Mouse (Mus musculus) erythroid progenitor cell, adult 5-6 weeks (primary cell): ENCODE data around the gene Lcn4. TPM values are rescaled to one million over a fixed set of nuclear protein-coding genes. Genes with fewer than 3 reads are reported as not detected.
A peak's percentile ranks its signal among the peaks of the same experiment; 100 is the strongest.
"Not testable (repeated sequence)": the region's sequence is repeated elsewhere in the genome, so short reads cannot be mapped to it uniquely, and the experiment has no call there.

Experiments
- ATAC-seq: replicated peaks from 2 replicates; pipeline ENCODE4 v1.8.0; 2016; ENCODE audit warnings: moderate number of reproducible peaks, mild to moderate bottlenecking, moderate TSS enrichment, inconsistent platforms; ENCODE audit not compliant: poor library complexity, low FRiP score, severe bottlenecking
- total RNA-seq, 2 experiments: library from RNA; stranded (forward) in 1 of 2; stranded (reverse) in 1 of 2; fragments of 150-400 nt in 1 of 2; fragments of 186-747, 209-891 nt in 1 of 2; gene quantifications; 2 replicates each; pipeline versions ENCODE4 v1.2.3 to v1.2.4; 2015 to 2017; ENCODE audit warnings: low replicate concordance in 2 of 2

Lcn4 gene
- total RNA-seq (2015; ENCODE audit: low replicate concordance), result not detected in 2 replicates
- total RNA-seq (2017; ENCODE audit: low replicate concordance), result not detected in 2 replicates

- no peak for ATAC-seq
These were observed at the start of gene Lcn4 for GRCm38 (mm10) chr2:26671182-26671581. TSS of gene Lcn4 (minus strand) at chr2:26671282.

- ATAC-seq, result no peak
These were observed 15.1 kb upstream of the Lcn4 start for GRCm38 (mm10) chr2:26686171-26686675.

GRCm38 (mm10) chr2:26668746-26669145, 2.3 kb downstream of the Lcn4 start:
- ATAC-seq, result no peak

GRCm38 (mm10) chr2:26663551-26663950, 7.5 kb downstream of the Lcn4 start:
- ATAC-seq, result not testable (repeated sequence)

- no peak for ATAC-seq
These were observed 8.0 kb downstream of the Lcn4 start for GRCm38 (mm10) chr2:26663112-26663511.

GRCm38 (mm10) chr2:26662509-26662882, 8.6 kb downstream of the Lcn4 start:
- ATAC-seq, result no peak

- 0 out of 2 replicates have a peak, but pooled peaks have one; percentile 30 for ATAC-seq
These were observed 9.1 kb downstream of the Lcn4 start for GRCm38 (mm10) chr2:26661768-26662508.

- ATAC-seq, result no peak
These were observed 9.8 kb downstream of the Lcn4 start for GRCm38 (mm10) chr2:26661143-26661752.

- ATAC-seq, result no peak
These were observed 13.7 kb downstream of the Lcn4 start for GRCm38 (mm10) chr2:26657426-26657825.

- no peak for ATAC-seq
These were observed 16.4 kb downstream of the Lcn4 start for GRCm38 (mm10) chr2:26654687-26655086.

- peak; percentile 65 for ATAC-seq
These were observed 24.3 kb downstream of the Lcn4 start for GRCm38 (mm10) chr2:26646643-26647293.

GRCm38 (mm10) chr2:26643942-26644341, 27.1 kb downstream of the Lcn4 start:
- no peak for ATAC-seq

- ATAC-seq, result no peak
These were observed 30.0 kb downstream of the Lcn4 start for GRCm38 (mm10) chr2:26641006-26641647.

- ATAC-seq, result peak; percentile 81
These were observed 30.9 kb downstream of the Lcn4 start for GRCm38 (mm10) chr2:26639838-26640830.

GRCm38 (mm10) chr2:26639083-26639482, 32.0 kb downstream of the Lcn4 start:
- 0 out of 2 replicates have a peak, but pooled peaks have one; percentile 48 for ATAC-seq

GRCm38 (mm10) chr2:26638572-26638971, 32.5 kb downstream of the Lcn4 start:
- ATAC-seq, result no peak

GRCm38 (mm10) chr2:26638039-26638438, 33.0 kb downstream of the Lcn4 start:
- ATAC-seq, result no peak

GRCm38 (mm10) chr2:26637316-26637932, 33.7 kb downstream of the Lcn4 start:
- no peak for ATAC-seq

GRCm38 (mm10) chr2:26636325-26636635, 34.8 kb downstream of the Lcn4 start:
- ATAC-seq, result no peak
